Mouse (Mus musculus) brain, embryonic 14.5 days (tissue): ENCODE data around the gene Galnt4. TPM values are rescaled to one million over a fixed set of nuclear protein-coding genes. Genes with fewer than 3 reads are reported as not detected.
A peak's percentile ranks its signal among the peaks of the same experiment; 100 is the strongest.

Source experiments
- DNase-seq: peaks from one replicate; pipeline ENCODE4 v3.0.0-alpha.2; 2011; ENCODE audit warnings: low read depth
- CTCF ChIP-seq: fragments of 200-500 bp; IDR thresholded peaks from 2 replicates; pipeline ENCODE4 v1.5.1; 2012; ENCODE audit warnings: inconsistent platforms, mild to moderate bottlenecking, moderate library complexity, borderline replicate concordance; ENCODE audit not compliant: insufficient read depth, insufficient read length; ENCODE audit errors: extremely low read depth
- POLR2A ChIP-seq: fragments of 200-500 bp; IDR thresholded peaks from 2 replicates; pipeline ENCODE4 v1.6.1; 2012; ENCODE audit warnings: mild to moderate bottlenecking, inconsistent platforms, borderline replicate concordance; ENCODE audit not compliant: poor library complexity, insufficient read depth, insufficient read length, severe bottlenecking; ENCODE audit errors: extremely low read depth
- polyA plus RNA-seq: library from polyadenylated mRNA; depleted of rRNA; stranded (reverse); fragments of >200 nt; gene quantifications from 2 replicates; pipeline ENCODE4 v1.2.3, GENCODE M21; 2012

Galnt4 gene
- polyA plus RNA-seq, 1 experiment, result 1.8 TPM

GRCm38 (mm10) chr10:99095114-99095513 is 12.8 kb upstream of the Galnt4 start:
- no peak for TF ChIP-seq POLR2A
- TF ChIP-seq CTCF, result no peak

GRCm38 (mm10) chr10:99097374-99097773 is 10.6 kb upstream of the Galnt4 start:
- no peak for TF ChIP-seq POLR2A
- TF ChIP-seq CTCF, result peak; percentile 61; the same call in 1 of the 2 replicates
- DNase-seq, result peak; percentile 64

More at GRCm38 (mm10) chr10:99095114-99095513, 12.8 kb upstream of the Galnt4 start:
- DNase-seq, result no peak

- TF ChIP-seq CTCF, result no peak
- TF ChIP-seq POLR2A, result no peak
- no peak for DNase-seq
Measured at GRCm38 (mm10) chr10:99105522-99105921, 2.4 kb upstream of the Galnt4 start.

- TF ChIP-seq CTCF, result no peak
- no peak for TF ChIP-seq POLR2A
- DNase-seq, result no peak
Measured at GRCm38 (mm10) chr10:99106311-99106702, 1.7 kb upstream of the Galnt4 start.

- TF ChIP-seq POLR2A (0 out of 2 replicates have a peak, but pooled peaks have one; percentile 30), CTCF (no peak)
- peak; percentile 96 for DNase-seq
Measured at GRCm38 (mm10) chr10:99106703-99107631, 992 bp upstream of the Galnt4 start, which contains the start of gene Poc1b. Gene Poc1b, plus strand, starts transcription at chr10:99107036.

GRCm38 (mm10) chr10:99108431-99108982 is 548 bp downstream of the Galnt4 start:
- DNase-seq, result no peak

GRCm38 (mm10) chr10:99113533-99113932 is 5.6 kb downstream of the Galnt4 start:
- no peak for TF ChIP-seq CTCF
- TF ChIP-seq POLR2A, result no peak
- no peak for DNase-seq

More at GRCm38 (mm10) chr10:99108431-99108982, 548 bp downstream of the Galnt4 start:
- TF ChIP-seq POLR2A, result no peak
- TF ChIP-seq CTCF, result no peak

GRCm38 (mm10) chr10:99114295-99114694 is 6.3 kb downstream of the Galnt4 start:
- no peak for DNase-seq
- TF ChIP-seq CTCF (no peak), POLR2A (no peak)

GRCm38 (mm10) chr10:99115471-99116236 is 7.7 kb downstream of the Galnt4 start:
- TF ChIP-seq POLR2A (no peak), CTCF (no peak)
- peak; percentile 8 for DNase-seq

GRCm38 (mm10) chr10:99116237-99116632 is 8.3 kb downstream of the Galnt4 start:
- no peak for TF ChIP-seq POLR2A
- no peak for TF ChIP-seq CTCF
- DNase-seq, result no peak

- DNase-seq, result no peak
- TF ChIP-seq POLR2A (no peak), CTCF (no peak)
Measured at GRCm38 (mm10) chr10:99116650-99117615, 9.0 kb downstream of the Galnt4 start.

GRCm38 (mm10) chr10:99117876-99118275 is 9.9 kb downstream of the Galnt4 start:
- DNase-seq, result no peak
- no peak for TF ChIP-seq POLR2A
